Mouse (Mus musculus) embryonic facial prominence, embryonic 14.5 days (tissue): ENCODE measurements around the gene Zfhx2. TPM values are rescaled to one million over a fixed set of nuclear protein-coding genes. Genes with fewer than 3 reads are reported as not detected.
"Not testable (repeated sequence)": the region's sequence is repeated elsewhere in the genome, so short reads cannot be mapped to it uniquely, and the experiment has no call there.

ENCODE experiments used
- ATAC-seq: fragments of 200-750 bp; cut with Nextera tagmentation; 2 replicates; pipeline ENCODE4 v1.8.0; 2017; ENCODE audit warnings: low read depth, moderate number of reproducible peaks, moderate TSS enrichment
- DNase-seq: peaks from one replicate; pipeline ENCODE4 v3.0.0-alpha.2; 2015; ENCODE audit warnings: low spot score
- H3K27ac ChIP-seq: fragments of 300-500 bp; sonication (generic); replicated peaks from 2 replicates; pipeline ENCODE4 v1.5.1; 2014; ENCODE audit warnings: low read depth, mild to moderate bottlenecking, low read length, moderate library complexity
- H3K27me3 ChIP-seq: fragments of 300-500 bp; sonication (generic); replicated peaks from 2 replicates; pipeline ENCODE4 v1.6.1; 2014; ENCODE audit warnings: low read length; ENCODE audit not compliant: control insufficient read depth, insufficient read depth
- H3K36me3 ChIP-seq: fragments of 300-500 bp; sonication (generic); 2 replicates; pipeline ENCODE4 v1.6.1; 2014; ENCODE audit warnings: low read length, mixed read lengths; ENCODE audit not compliant: control insufficient read depth, insufficient read depth
- H3K4me1 ChIP-seq: fragments of 300-500 bp; sonication (generic); 2 replicates; pipeline ENCODE4 v1.6.1; 2014; ENCODE audit warnings: antibody characterized with exemption, low read length; ENCODE audit not compliant: control insufficient read depth, insufficient read depth
- H3K4me2 ChIP-seq: fragments of 300-500 bp; sonication (generic); 2 replicates; pipeline ENCODE4 v1.6.1; 2014; ENCODE audit warnings: low read depth, mild to moderate bottlenecking, low read length, moderate library complexity, mixed read lengths
- H3K4me3 ChIP-seq: fragments of 300-500 bp; sonication (generic); 2 replicates; pipeline ENCODE4 v1.5.1; 2014; ENCODE audit warnings: low read depth, mild to moderate bottlenecking, low read length
- H3K9ac ChIP-seq: fragments of 300-500 bp; sonication (generic); 2 replicates; pipeline ENCODE4 v1.6.1; 2014; ENCODE audit warnings: low read depth, mild to moderate bottlenecking, low read length, moderate library complexity, mixed read lengths
- H3K9me3 ChIP-seq: fragments of 300-500 bp; sonication (generic); 2 replicates; pipeline ENCODE4 v1.6.1; 2016; ENCODE audit warnings: low read length; ENCODE audit not compliant: control insufficient read depth
- WGBS: fragments of 180-500 bp; shearing (Covaris S2); extraction: QIAGEN DNeasy Blood & Tissue Kit; methylation state at CpG from one replicate; pipeline ENCODE4 v1.1.7; 2014; 5-methylcytosine and 5-hydroxymethylcytosine counted together
- polyA plus RNA-seq: library from polyadenylated mRNA; unstranded; fragments of >200 nt; fragmentation: Nextera tagmentation; extraction: Ambion mirVana; gene quantifications from 2 replicates; pipeline ENCODE4 v1.2.1, GENCODE M21; 2014

Zfhx2 gene
- polyA plus RNA-seq, 1 experiment from 2014 or later = 3.4 TPM

GRCm38 (mm10) chr14:55054191-55054749, 37.9 kb downstream of the Zfhx2 start:
- DNase-seq = no peak
- H3K4me2 ChIP-seq = no peak overlapping the region
- H3K27me3 ChIP-seq = no peaks in the 10 kb centered on the region
- WGBS = 82% methylated on average over 10 of the region's 10 CpGs
- no peak overlapping the region for H3K4me3 ChIP-seq
- H3K9ac ChIP-seq = no peak overlapping the region
- H3K4me1 ChIP-seq = no peaks in the 10 kb centered on the region
- no peaks in the 10 kb centered on the region for H3K36me3 ChIP-seq
- no peak for ATAC-seq
- no peaks in the 10 kb centered on the region for H3K9me3 ChIP-seq
- H3K27ac ChIP-seq = no peak overlapping the region

- DNase-seq = no peak
- Histone ChIP-seq H3K9me3 (no peaks in the 10 kb centered on the region), H3K4me3 (no peak overlapping the region), H3K36me3 (no peaks in the 10 kb centered on the region), H3K27ac (no peak overlapping the region), H3K4me2 (no peak overlapping the region), H3K9ac (no peak overlapping the region), H3K4me1 (no peaks in the 10 kb centered on the region), H3K27me3 (no peaks in the 10 kb centered on the region)
- WGBS = 86% methylated on average over 17 of the region's 17 CpGs
- peak; percentile 53; the same call in 1 of the 2 replicates for ATAC-seq
These were observed 38.4 kb downstream of the Zfhx2 start for GRCm38 (mm10) chr14:55053708-55054190.

GRCm38 (mm10) chr14:55053050-55053449, 39.1 kb downstream of the Zfhx2 start:
- Histone ChIP-seq H3K36me3 (no peaks in the 10 kb centered on the region), H3K4me2 (no peak overlapping the region), H3K9ac (no peak overlapping the region), H3K4me3 (no peak overlapping the region), H3K4me1 (no peaks in the 10 kb centered on the region), H3K27ac (no peak overlapping the region), H3K9me3 (no peaks in the 10 kb centered on the region), H3K27me3 (no peaks in the 10 kb centered on the region)
- ATAC-seq = no peak
- WGBS = 68% methylated on average over 4 of the region's 4 CpGs
- DNase-seq = no peak

GRCm38 (mm10) chr14:55052496-55052895, 39.6 kb downstream of the Zfhx2 start:
- Histone ChIP-seq H3K27me3 (no peaks in the 10 kb centered on the region), H3K4me2 (no peak overlapping the region), H3K9ac (no peak overlapping the region), H3K4me3 (no peak overlapping the region), H3K4me1 (no peaks in the 10 kb centered on the region), H3K36me3 (no peaks in the 10 kb centered on the region), H3K9me3 (no peaks in the 10 kb centered on the region), H3K27ac (no peak overlapping the region)
- no peak for DNase-seq
- 0 out of 2 replicates have a peak, but pooled peaks have one; percentile 12 for ATAC-seq
- 73% methylated on average over 9 of the region's 9 CpGs for WGBS

- no peak overlapping the region for H3K9ac ChIP-seq
- DNase-seq (no peak), ATAC-seq (no peak)
- H3K9me3 ChIP-seq = no peaks in the 10 kb centered on the region
- 74% methylated on average over 2 of the region's 2 CpGs for whole genome bisulfite sequencing
- H3K27me3 ChIP-seq = no peaks in the 10 kb centered on the region
- H3K4me2 ChIP-seq = no peak overlapping the region
- no peak overlapping the region for H3K27ac ChIP-seq
- no peaks in the 10 kb centered on the region for H3K36me3 ChIP-seq
- H3K4me3 ChIP-seq = no peak overlapping the region
- no peaks in the 10 kb centered on the region for H3K4me1 ChIP-seq
These were observed 44.1 kb downstream of the Zfhx2 start for GRCm38 (mm10) chr14:55047971-55048531.

- not testable (repeated sequence) for H3K27me3 ChIP-seq, DNase-seq, H3K4me2 ChIP-seq, H3K9ac ChIP-seq, H3K36me3 ChIP-seq, H3K9me3 ChIP-seq, ATAC-seq, H3K27ac ChIP-seq, H3K4me1 ChIP-seq, H3K4me3 ChIP-seq
- WGBS = no CpG with 5 or more reads among the region's 2 CpGs
These were observed 48.4 kb downstream of the Zfhx2 start for GRCm38 (mm10) chr14:55043694-55044093.

GRCm38 (mm10) chr14:55032695-55033225, 59.4 kb downstream of the Zfhx2 start:
- Histone ChIP-seq H3K9me3 (no peaks in the 10 kb centered on the region), H3K27ac (no peak overlapping the region), H3K36me3 (no peaks in the 10 kb centered on the region), H3K9ac (no peak overlapping the region), H3K4me3 (no peak overlapping the region), H3K4me1 (peaks cover 6% of the 10 kb centered on the region; the same call in 1 of the 2 replicates), H3K27me3 (no peaks in the 10 kb centered on the region), H3K4me2 (no peak overlapping the region)
- DNase-seq (no peak), ATAC-seq (no peak)
- 39% methylated on average over 19 of the region's 19 CpGs for WGBS

GRCm38 (mm10) chr14:55029034-55029698, 63.0 kb downstream of the Zfhx2 start:
- no peak for ATAC-seq
- Histone ChIP-seq H3K27me3 (no peaks in the 10 kb centered on the region), H3K4me3 (no peak overlapping the region), H3K27ac (no peak overlapping the region; the same call in 1 of the 2 replicates), H3K4me2 (no peak overlapping the region), H3K9ac (0 out of 2 replicates have a peak overlapping the region, but pooled peaks have one; percentile 19), H3K9me3 (no peaks in the 10 kb centered on the region), H3K36me3 (peaks cover 16% of the 10 kb centered on the region), H3K4me1 (peaks cover 6% of the 10 kb centered on the region; the same call in 1 of the 2 replicates)
- 12% methylated on average over 9 of the region's 11 CpGs for WGBS
- DNase-seq = peak; percentile 13
